Mouse (Mus musculus) small intestine, adult 2 months (tissue): ENCODE data around the gene Fzr1.

Experiments
- CTCF ChIP-seq: fragments of 200-500 bp; IDR thresholded peaks from 2 replicates; pipeline ENCODE4 v1.5.1; 2012; ENCODE audit warnings: low read depth, mild to moderate bottlenecking, control low read depth, inconsistent platforms, low read length, moderate library complexity, mixed read lengths; ENCODE audit not compliant: insufficient replicate concordance, insufficient read length; ENCODE audit errors: extremely low read depth
- POLR2A ChIP-seq: fragments of 200-500 bp; IDR thresholded peaks from 2 replicates; pipeline ENCODE4 v1.6.1; 2012; ENCODE audit warnings: low read depth, mild to moderate bottlenecking, control low read depth, inconsistent platforms, low read length, moderate library complexity

- TF ChIP-seq CTCF (no peak), POLR2A (0 out of 2 replicates have a peak, but pooled peaks have one; percentile 15)
Measured at GRCm38 (mm10) chr10:81395865-81396264, 17.5 kb upstream of the Fzr1 start.
